Comparison of ENCODE assay signal across 7 mouse cellular contexts in genomic region chr8:4868761-4869160, GRCm38 (mm10).
DNase-seq lines count a peak whose midpoint lies in the region; ATAC-seq and TF ChIP-seq lines count a peak whose summit lies in the region.
"Not testable (repeated sequence)": the region's sequence is repeated elsewhere in the genome, so short reads cannot be mapped to it uniquely, and the experiment has no call there.

No protein-coding gene starts in this region.

- not testable (repeated sequence) for H3K9me3 ChIP-seq in embryonic facial prominence, embryonic 11.5 days (replicated peaks; ENCODE audit: control insufficient read depth, low read length); hindbrain, embryonic 13.5 days; kidney, postnatal 0 days (replicated peaks; ENCODE audit: low read length); lung, embryonic 14.5 days (ENCODE audit: low read depth, low read length); neural tube, embryonic 14.5 days (ENCODE audit: control insufficient read depth, low read length)

- not testable (repeated sequence) for H3K27ac ChIP-seq in embryonic facial prominence, embryonic 11.5 days (replicated peaks; ENCODE audit: low read depth, low read length); hindbrain, embryonic 13.5 days; kidney, postnatal 0 days; lung, embryonic 14.5 days (ENCODE audit: low read depth); neural tube, embryonic 14.5 days (ENCODE audit: low read depth, low read length)

- not testable (repeated sequence) for H3K4me3 ChIP-seq in embryonic facial prominence, embryonic 11.5 days (ENCODE audit: low read depth, low read length); hindbrain, embryonic 13.5 days; kidney, postnatal 0 days (replicated peaks; ENCODE audit: low read depth, low read length); lung, embryonic 14.5 days (ENCODE audit: low read depth, low read length); neural tube, embryonic 14.5 days (ENCODE audit: low read depth, low read length)

- H3K27me3 ChIP-seq in embryonic facial prominence, embryonic 11.5 days (ENCODE audit: control insufficient read depth, insufficient read depth, low read length); hindbrain, embryonic 13.5 days; kidney, postnatal 0 days (ENCODE audit: insufficient read depth, low read length); lung, embryonic 14.5 days (ENCODE audit: insufficient read depth, low read length); neural tube, embryonic 14.5 days (ENCODE audit: control insufficient read depth, insufficient read depth, low read length): not testable (repeated sequence)

- peak; percentile 78; the same call in 1 of the 2 replicates for ATAC-seq in embryonic facial prominence, embryonic 11.5 days (replicated peaks; ENCODE audit: insufficient number of reproducible peaks, low FRiP score, low TSS enrichment, low read depth)
- peak; percentile 93 for ATAC-seq in hindbrain, embryonic 13.5 days (ENCODE audit: low FRiP score)
- ATAC-seq in kidney, postnatal 0 days (replicated peaks; ENCODE audit: low FRiP score, low read depth): peak; percentile 76
- ATAC-seq in lung, embryonic 14.5 days (ENCODE audit: insufficient read depth): peak; percentile 77; the same call in 1 of the 2 replicates
- ATAC-seq in neural tube, embryonic 14.5 days (ENCODE audit: low read depth): peak; percentile 95

- H3K4me2 ChIP-seq in embryonic facial prominence, embryonic 11.5 days (ENCODE audit: low read depth, low read length); hindbrain, embryonic 13.5 days; kidney, postnatal 0 days (ENCODE audit: low read length); lung, embryonic 14.5 days; neural tube, embryonic 14.5 days (ENCODE audit: low read depth, low read length): not testable (repeated sequence)

- DNase-seq in adrenal gland, postnatal 10 days: peak; percentile 6
- peak; percentile 80 for DNase-seq in embryonic facial prominence, embryonic 11.5 days (ENCODE audit: low spot score)
- DNase-seq in kidney, postnatal 0 days (ENCODE audit: low spot score): peak; percentile 79
- peak; percentile 15 to 18 for DNase-seq in left cerebral cortex, adult 18-20 months (ENCODE audit: low spot score in 2 of 2)
- DNase-seq in lung, embryonic 14.5 days: peak; percentile 80

- WGBS in embryonic facial prominence, embryonic 11.5 days: 79% methylated on average over 7 of the region's 7 CpGs
- WGBS in hindbrain, embryonic 13.5 days: 84% methylated on average over 7 of the region's 7 CpGs
- WGBS in kidney, postnatal 0 days: 77% methylated on average over 7 of the region's 7 CpGs
- 64% methylated on average over 7 of the region's 7 CpGs for WGBS in lung, embryonic 14.5 days
- 83% methylated on average over 7 of the region's 7 CpGs for WGBS in neural tube, embryonic 14.5 days

- not testable (repeated sequence) for H3K36me3 ChIP-seq in embryonic facial prominence, embryonic 11.5 days (replicated peaks; ENCODE audit: control insufficient read depth, insufficient read depth, low read depth, low read length); hindbrain, embryonic 13.5 days; kidney, postnatal 0 days (ENCODE audit: insufficient read depth, low read length); lung, embryonic 14.5 days (ENCODE audit: insufficient read depth); neural tube, embryonic 14.5 days (ENCODE audit: control insufficient read depth, insufficient read depth, low read length)

- H3K4me1 ChIP-seq in embryonic facial prominence, embryonic 11.5 days (ENCODE audit: control insufficient read depth, insufficient read depth, low read length); hindbrain, embryonic 13.5 days (replicated peaks); kidney, postnatal 0 days (replicated peaks; ENCODE audit: insufficient read depth, low read length); lung, embryonic 14.5 days (ENCODE audit: insufficient read depth); neural tube, embryonic 14.5 days (ENCODE audit: control insufficient read depth, insufficient read depth, low read length): not testable (repeated sequence)

- not testable (repeated sequence) for H3K9ac ChIP-seq in embryonic facial prominence, embryonic 11.5 days (replicated peaks; ENCODE audit: low read length); hindbrain, embryonic 13.5 days; kidney, postnatal 0 days (ENCODE audit: low read depth, low read length); lung, embryonic 14.5 days; neural tube, embryonic 14.5 days (replicated peaks; ENCODE audit: low read depth, low read length)

- peak; percentile 66 for TF ChIP-seq CTCF in kidney, postnatal 0 days (IDR thresholded peaks at IDR 0.05; ENCODE audit: low read depth)
- TF ChIP-seq CTCF in lung, embryonic 14.5 days (IDR thresholded peaks at IDR 0.05; ENCODE audit: low read depth): peak; percentile 71

Comparison
In these comparisons a context has a peak if more than half of its experiments do, and no peak if none do; other contexts are left out.
1. DNase-seq: peak in every context shown above with its lines; median percentile 80 in embryonic facial prominence, embryonic 11.5 days; 80 in lung, embryonic 14.5 days; 79 in kidney, postnatal 0 days; 16 in left cerebral cortex, adult 18-20 months; 6 in adrenal gland, postnatal 10 days.